Mouse (Mus musculus) CD8-positive naive resting alpha-beta T cell, adult 2 months (primary cell): ENCODE measurements around the gene Vamp3.
"Not testable (repeated sequence)": the region's sequence is repeated elsewhere in the genome, so short reads cannot be mapped to it uniquely, and the experiment has no call there.

Experiments
- DNase-seq, 2 experiments: peaks; one replicate each; pipeline ENCODE4 v3.0.0; 2022; ENCODE audit warnings: low read depth in 2 of 2, low spot score in 2 of 2

Vamp3 gene

DNA sequence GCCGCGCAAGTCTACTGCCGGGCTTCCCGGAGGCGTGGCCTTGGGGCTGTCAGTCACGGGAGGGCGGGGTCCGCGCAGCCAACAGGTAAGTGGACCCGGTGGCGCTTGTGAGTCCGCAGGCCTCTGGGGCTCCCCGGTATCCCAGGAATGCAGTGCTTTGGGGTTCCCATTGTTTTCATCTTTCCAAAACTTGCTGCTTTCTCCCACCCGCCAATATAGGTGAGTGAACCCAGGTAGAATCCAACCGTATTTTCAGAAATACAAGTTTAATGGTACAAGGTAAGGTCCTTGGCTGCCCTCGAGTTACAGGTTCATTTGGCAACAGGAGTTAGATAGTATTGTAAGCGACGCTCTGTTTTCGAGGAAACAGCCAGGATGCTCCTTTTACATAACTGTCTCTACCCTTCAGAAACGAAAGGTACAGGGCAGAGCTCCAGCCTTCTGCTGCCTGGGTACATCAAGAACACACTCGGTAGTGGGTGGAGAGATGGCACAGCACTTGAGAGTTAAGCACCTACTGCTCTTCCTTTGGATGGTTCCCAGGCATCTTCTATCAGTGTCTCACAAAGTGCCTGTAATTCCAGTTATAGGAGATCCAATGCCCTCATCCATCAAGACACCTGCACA lies 12.7 kb downstream of the Vamp3 start:
- no peak for DNase-seq

DNA sequence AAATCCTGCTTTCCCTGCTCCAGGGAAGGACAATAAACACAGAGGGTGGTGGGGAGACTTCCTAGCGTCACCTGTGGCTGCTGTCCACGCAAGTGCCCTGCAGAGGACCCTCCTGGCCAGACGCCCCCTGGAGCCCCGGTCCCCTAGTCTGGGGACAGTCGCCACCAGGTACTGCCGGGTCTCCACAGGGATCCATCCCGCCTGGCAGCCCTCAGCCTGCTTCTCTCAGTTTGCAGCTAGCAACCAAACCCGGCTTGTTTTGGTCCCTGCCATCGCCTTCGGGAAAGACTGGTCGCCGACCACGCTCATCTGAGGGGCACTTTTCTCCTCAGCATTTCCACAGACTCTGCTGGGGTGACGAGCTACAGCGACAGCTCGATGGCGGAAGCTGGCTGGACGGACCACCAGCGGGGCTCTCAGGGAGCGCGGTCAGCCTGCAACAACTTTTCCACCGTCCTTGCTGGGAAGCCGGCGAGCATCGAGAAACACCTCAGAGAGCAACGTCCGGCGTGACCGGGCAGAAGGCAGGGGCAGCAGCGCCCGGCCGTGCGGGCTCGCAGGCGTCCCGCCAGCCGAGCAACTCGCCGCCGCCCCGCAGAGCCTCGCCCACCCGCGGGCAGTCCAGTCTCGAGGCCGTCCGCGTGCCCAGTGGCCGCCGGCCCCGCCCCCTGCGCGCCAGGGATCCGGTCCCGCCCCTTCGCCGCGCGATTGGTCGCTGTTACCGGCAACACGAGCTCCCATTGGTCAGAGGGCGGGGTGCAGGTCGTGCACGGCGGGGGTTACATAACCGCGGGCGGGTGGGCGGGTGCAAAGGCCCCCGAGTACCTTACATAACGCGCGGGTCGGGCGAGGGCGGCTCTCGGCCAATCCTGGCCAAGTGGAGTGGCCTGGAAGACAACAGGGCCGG lies 13.5 kb downstream of the Vamp3 start, which contains the start of gene Per3:
Gene Per3 (minus strand): TSS at position 629 of the 907 bp plus-strand sequence.
- peak; percentile 78 to 81 for DNase-seq

DNA sequence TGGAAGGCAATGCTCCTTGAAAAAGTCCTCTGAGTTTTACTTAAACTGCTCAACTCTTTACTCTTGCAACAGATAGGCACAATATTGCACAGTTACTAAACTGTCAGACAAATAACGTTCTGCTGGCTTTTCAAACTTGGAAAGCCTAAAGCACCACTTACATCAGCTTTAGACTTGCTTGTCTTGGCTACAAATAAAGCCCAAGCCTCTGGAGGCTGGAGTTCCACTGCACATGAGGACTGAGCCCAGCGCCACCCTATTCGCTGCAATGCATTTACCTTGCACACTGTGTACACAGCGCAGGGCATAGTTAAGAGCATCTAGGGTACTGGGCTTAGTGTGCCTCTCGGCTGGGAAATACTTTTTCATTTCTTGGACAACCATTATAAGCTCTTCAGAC lies 14.5 kb downstream of the Vamp3 start:
- DNase-seq, result no peak

DNA sequence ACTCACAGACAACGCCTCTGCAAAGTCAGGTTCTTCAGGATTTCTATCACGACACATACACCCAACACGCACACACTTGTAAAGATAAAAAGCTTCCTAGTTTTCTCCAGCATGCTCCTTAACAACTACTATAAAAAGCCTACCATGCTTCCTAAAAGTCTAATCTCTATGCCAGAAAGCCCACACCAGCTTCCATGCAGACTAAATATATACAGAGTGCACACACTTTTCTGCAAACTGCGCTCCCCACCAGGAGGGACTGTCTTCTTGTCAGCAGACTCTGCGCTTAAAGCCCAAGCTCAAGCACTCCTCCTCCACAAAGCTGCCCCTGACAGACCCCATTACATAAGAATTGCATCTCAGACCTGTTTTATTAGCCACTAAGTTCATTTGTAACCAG lies 16.3 kb downstream of the Vamp3 start:
- DNase-seq, result no peak

DNA sequence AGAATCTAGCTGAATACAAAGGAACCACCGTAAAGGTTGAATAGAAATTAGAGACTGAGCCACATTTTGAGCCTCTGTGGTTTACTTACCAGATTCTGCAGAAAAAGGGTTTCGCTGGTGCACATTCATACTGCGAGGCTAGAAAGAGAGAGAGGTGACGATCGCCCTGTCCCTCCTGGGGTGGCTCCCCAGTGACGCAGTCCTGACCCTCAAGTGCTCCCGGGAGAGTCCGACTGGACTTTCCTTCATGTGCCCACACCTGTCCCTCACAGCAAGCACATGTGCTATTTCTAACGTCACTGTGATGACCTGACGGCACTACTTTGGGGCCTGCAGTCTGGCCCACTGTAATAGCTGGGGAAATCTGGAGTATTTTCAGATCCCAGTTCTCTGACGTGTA lies 20.0 kb downstream of the Vamp3 start:
- no peak for DNase-seq

DNA sequence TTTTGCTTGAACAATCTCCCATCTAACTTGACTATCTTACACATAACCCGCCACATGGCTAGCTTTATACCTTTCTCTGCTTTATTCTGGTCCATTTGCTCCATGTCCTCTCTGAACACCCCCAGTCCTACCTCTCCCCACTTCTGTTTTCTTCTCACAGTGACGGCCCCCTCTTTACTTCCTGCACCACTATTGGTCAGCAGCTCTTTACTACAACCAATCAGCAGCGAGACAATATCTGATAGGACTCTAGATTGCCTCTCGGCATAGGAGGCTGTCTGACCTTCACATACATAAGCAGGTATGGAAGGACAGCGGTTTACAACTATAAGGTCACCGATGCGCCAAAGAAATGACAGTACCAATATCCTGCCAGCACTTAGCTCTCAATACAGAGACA lies 21.2 kb downstream of the Vamp3 start:
- DNase-seq, result no peak

DNA sequence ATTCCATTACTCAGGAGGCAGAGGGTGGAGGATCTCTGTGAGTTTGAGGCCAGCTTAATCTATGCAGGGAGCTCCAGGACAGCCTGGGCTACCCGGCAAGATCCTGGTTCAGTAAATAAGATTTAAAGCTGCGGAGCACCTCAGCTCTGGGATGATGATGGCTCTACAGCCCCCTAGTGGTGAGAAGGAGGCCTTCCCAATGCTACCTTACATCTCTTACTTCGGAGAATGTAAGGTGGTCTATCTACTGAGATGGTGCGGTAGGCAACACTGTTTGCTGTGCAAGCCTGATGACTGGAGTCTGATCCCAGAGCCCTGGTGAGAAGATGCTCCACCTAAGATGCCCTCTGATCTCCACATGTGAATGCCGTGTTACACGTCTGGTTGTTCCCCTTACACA lies 30.8 kb downstream of the Vamp3 start:
- DNase-seq, result peak in 1 of 2 experiments; percentile 19

DNA sequence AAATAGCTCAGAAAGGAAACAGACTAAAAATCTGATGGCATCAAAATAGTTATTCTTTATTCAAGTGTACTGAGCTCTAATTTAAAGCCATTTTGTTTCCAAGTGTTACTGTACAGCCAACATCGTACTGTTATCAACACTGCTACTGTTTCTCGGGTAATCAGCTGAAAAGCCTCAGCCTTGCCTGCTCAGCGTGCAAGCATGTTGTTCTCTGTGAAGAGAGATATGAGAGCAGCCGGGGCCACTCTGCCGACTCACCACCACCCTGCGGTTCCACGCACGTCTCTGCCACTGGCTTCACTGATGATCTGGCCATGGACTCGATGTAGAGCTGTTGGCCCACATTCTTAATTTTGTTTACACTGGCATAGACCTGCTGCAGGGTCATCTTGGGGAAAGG lies 33.6 kb downstream of the Vamp3 start:
- DNase-seq, result no peak

DNA sequence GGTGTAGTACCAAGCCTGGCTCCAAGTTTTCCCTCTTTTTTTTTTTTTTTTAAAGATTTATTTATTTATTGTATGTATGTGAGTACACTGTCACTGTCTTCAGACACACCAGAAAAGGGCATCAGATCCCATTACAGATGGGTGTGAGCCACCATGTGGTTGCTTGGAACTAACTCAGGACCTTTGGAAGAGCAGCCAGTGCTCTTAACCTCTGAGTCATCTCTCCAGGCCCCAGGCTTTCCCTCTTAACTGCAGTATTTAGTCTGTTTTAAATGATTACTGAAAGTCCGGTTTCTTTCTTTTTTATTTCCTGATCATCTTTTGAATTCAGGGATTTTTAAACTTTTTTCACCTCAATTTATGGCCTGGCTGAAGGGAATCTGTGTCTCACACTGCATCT lies 40.4 kb downstream of the Vamp3 start:
- DNase-seq, result not testable (repeated sequence)

DNA sequence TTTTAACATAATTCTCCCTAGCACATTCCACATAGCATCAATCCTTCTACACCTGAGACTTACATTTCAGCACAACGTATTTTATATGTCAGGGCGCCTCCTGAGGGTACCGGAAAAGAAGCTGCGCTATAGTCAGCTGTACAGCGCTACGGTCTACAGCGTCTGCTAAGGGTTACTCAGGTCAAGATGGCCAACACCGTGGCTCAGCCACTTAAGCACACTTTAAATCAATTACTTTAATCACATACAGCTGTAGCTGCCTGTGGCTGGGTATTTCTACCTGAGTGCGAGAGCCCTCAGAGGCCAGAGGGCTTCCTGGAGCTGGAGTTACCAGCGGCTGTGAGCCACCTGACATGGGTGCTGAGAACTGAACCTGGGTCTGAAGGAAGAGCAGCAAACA lies 41.8 kb downstream of the Vamp3 start:
- DNase-seq, result no peak

DNA sequence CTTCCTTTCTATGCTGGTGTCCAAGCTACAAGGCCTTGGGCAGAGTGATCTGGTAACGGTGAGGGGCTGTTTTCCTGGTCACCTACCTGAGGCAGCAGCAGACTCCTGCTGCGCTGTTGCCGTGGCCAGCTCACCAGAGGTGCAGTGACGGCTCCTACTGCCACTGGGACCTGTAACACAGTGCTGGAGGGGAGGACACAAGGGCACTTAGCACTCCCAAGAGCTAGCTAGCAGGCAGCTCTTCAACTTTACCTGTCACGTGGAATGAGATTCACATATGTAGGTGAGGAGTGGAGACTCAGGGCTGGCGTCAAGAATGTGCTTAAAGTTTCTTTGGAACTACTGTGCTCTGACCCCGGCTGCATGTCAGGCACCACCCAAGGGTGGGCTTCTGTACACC lies 47.4 kb downstream of the Vamp3 start:
- no peak for DNase-seq

DNA sequence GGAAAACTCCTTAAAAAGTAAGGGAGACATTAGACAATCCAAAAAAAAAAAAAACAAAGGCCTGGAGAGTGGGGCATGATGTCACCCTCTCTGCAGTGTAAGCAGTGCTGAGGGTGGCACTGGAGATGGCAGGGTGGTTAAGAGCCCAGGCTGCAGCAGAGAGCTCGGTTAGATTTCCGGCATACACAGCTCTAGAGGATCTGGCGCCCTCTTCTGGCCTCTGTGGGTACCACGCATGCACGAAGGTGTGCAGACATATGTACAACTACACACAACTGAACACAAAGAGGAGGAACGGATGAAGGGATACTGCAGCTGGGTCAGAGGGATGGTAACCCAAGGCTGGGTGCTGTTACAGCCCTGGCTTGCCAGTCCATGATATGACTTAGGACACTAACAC lies 50.8 kb downstream of the Vamp3 start:
- peak; percentile 20 to 43 for DNase-seq

DNA sequence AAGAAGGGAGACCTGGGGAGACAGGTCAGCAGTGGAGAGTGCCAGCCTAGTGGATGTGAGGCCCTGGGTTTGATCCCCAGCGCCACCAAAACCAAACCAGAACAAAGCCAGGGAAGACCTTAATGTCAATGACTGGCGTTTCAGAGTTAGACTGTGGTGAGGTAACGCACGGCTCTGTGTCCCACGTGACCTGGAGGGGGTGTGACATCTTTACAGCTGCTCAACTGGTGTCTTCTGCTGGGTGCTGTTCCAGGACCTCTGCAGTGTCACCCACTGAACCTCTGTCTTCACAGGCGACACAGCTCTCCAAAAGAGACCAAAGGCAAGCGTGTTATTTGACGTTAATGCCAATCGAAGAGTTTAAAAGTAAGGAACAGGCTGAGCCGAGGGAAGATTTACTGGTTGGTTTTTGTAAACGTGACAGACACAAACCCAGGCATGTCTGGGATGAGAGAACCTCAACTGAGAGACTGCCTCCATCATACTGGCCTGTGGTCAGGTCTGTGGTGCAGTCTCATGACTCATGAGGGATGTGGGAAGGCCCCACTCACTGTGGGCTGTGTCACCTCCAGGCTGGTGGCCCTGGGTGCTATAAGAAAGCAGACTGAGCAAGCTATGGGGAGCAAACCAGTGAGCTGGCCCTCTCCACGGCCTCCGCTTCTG lies 52.0 kb downstream of the Vamp3 start:
- DNase-seq, result peak in 1 of 2 experiments; percentile 9

DNA sequence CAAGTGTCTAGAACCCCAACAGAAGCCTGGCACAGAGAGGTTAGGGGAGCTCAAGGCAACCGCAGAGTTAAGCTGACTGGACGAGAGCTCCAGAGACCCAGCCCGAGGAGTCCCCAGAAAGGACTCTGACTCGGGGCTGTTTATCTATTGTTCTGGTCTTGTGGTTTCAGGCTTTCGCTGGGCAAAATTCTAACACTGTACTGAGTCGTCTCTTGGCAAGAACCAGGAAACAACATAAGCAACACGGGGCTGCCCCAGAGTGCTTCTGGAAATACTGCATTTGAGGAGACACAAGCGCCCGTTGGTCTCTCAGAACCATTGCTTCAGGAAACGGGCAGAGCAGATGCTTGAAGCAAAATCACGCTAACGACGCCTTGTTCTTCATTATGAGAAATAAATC lies 56.4 kb downstream of the Vamp3 start:
- no peak for DNase-seq

DNA sequence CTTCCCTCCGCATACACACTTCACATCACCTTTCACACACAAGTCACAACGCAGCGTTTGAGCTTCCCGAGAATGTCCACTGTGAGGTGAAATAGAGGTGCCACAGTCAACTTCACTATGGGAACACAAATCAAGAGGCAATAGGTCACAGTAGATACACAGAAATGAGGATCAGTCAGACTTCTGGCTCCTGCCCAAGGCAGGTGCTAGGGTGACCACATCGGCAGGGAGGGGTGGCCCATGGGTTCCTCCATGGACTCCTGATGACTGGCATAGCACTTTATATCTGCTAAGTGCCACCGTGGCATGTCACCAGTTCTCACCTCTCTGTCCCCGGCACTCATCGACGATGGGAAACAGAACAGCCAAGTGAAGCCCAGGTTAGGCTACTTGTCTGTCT lies 59.1 kb downstream of the Vamp3 start:
- DNase-seq, result no peak
